Mouse (Mus musculus) neural tube, embryonic 13.5 days (tissue): ENCODE results near the gene 1700012A03Rik. TPM values are rescaled to one million over a fixed set of nuclear protein-coding genes. Genes with fewer than 3 reads are reported as not detected.

Experiments used
- ATAC-seq: fragments of 200-750 bp; cut with Nextera tagmentation; 2 replicates; pipeline ENCODE4 v1.8.0; 2017; ENCODE audit warnings: low read depth, mild to moderate bottlenecking, moderate TSS enrichment, moderate library complexity
- H3K27ac ChIP-seq: fragments of 300-500 bp; sonication (generic); replicated peaks from 2 replicates; pipeline ENCODE4 v1.5.1; 2015; ENCODE audit warnings: moderate library complexity, mild to moderate bottlenecking, inconsistent platforms
- H3K27me3 ChIP-seq: fragments of 300-500 bp; sonication (generic); 2 replicates; pipeline ENCODE4 v1.6.1; 2015; ENCODE audit warnings: mild to moderate bottlenecking, inconsistent platforms
- H3K36me3 ChIP-seq: fragments of 300-500 bp; sonication (generic); 2 replicates; pipeline ENCODE4 v1.6.1; 2015; ENCODE audit warnings: mild to moderate bottlenecking, inconsistent platforms
- H3K4me1 ChIP-seq: fragments of 300-500 bp; sonication (generic); replicated peaks from 2 replicates; pipeline ENCODE4 v1.6.1; 2015; ENCODE audit warnings: inconsistent platforms
- H3K4me2 ChIP-seq: fragments of 300-500 bp; sonication (generic); 2 replicates; pipeline ENCODE4 v1.6.1; 2015; ENCODE audit warnings: inconsistent platforms, mild to moderate bottlenecking, moderate library complexity
- H3K4me3 ChIP-seq: fragments of 300-500 bp; sonication (generic); 2 replicates; pipeline ENCODE4 v1.5.1; 2015; ENCODE audit warnings: mild to moderate bottlenecking, inconsistent platforms
- H3K9ac ChIP-seq: fragments of 300-500 bp; sonication (generic); 2 replicates; pipeline ENCODE4 v1.6.1; 2015; ENCODE audit warnings: moderate library complexity, mild to moderate bottlenecking, inconsistent platforms
- H3K9me3 ChIP-seq: fragments of 300-500 bp; sonication (generic); 2 replicates; pipeline ENCODE4 v1.6.1; 2016; ENCODE audit warnings: inconsistent platforms
- WGBS: fragments of 180-500 bp; shearing (Covaris S2); methylation state at CpG from one replicate; pipeline ENCODE4 v1.1.7; 2015; 5-methylcytosine and 5-hydroxymethylcytosine counted together
- polyA plus RNA-seq: library from polyadenylated mRNA; unstranded; fragments of >200 nt; fragmentation: Nextera tagmentation; extraction: Ambion mirVana; gene quantifications from 2 replicates; pipeline ENCODE4 v1.2.1, GENCODE M21; 2015

1700012A03Rik gene
- polyA plus RNA-seq, 1 experiment from 2014 or later, result not detected

GRCm38 (mm10) chr6:32045344-32045743, 4.7 kb upstream of the 1700012A03Rik start:
- Histone ChIP-seq H3K27ac (no peak overlapping the region), H3K9ac (no peak overlapping the region), H3K4me3 (no peak overlapping the region), H3K9me3 (no peaks in the 10 kb centered on the region), H3K4me2 (no peak overlapping the region), H3K27me3 (no peaks in the 10 kb centered on the region), H3K36me3 (no peaks in the 10 kb centered on the region), H3K4me1 (no peaks in the 10 kb centered on the region)
- no peak for ATAC-seq

GRCm38 (mm10) chr6:32049256-32049950, 643 bp upstream of the 1700012A03Rik start:
- Histone ChIP-seq H3K27ac (no peak overlapping the region), H3K4me2 (no peak overlapping the region), H3K9ac (no peak overlapping the region), H3K27me3 (no peaks in the 10 kb centered on the region), H3K9me3 (no peaks in the 10 kb centered on the region), H3K4me3 (no peak overlapping the region), H3K36me3 (no peaks in the 10 kb centered on the region), H3K4me1 (peaks cover 10% of the 10 kb centered on the region; the same call in 1 of the 2 replicates)
- ATAC-seq, result no peak
- 66% methylated on average over 4 of the region's 4 CpGs for WGBS

- Histone ChIP-seq H3K4me1 (peaks cover 10% of the 10 kb centered on the region; the same call in 1 of the 2 replicates), H3K4me3 (no peak overlapping the region), H3K9me3 (no peaks in the 10 kb centered on the region), H3K9ac (no peak overlapping the region), H3K27ac (no peak overlapping the region), H3K27me3 (no peaks in the 10 kb centered on the region), H3K4me2 (no peak overlapping the region), H3K36me3 (no peaks in the 10 kb centered on the region)
- 67% methylated on average over 6 of the region's 6 CpGs for WGBS
- no peak for ATAC-seq
Measured at GRCm38 (mm10) chr6:32052135-32052915, 2.3 kb downstream of the 1700012A03Rik start.

- ATAC-seq, result no peak
- H3K27ac ChIP-seq, result no peak overlapping the region
- peaks cover 10% of the 10 kb centered on the region; the same call in 1 of the 2 replicates for H3K4me1 ChIP-seq
- no peak overlapping the region for H3K4me3 ChIP-seq
- no peak overlapping the region for H3K9ac ChIP-seq
- WGBS, result 24% methylated on average over 2 of the region's 2 CpGs
- H3K4me2 ChIP-seq, result no peak overlapping the region
- H3K36me3 ChIP-seq, result no peaks in the 10 kb centered on the region
- H3K27me3 ChIP-seq, result no peaks in the 10 kb centered on the region
- H3K9me3 ChIP-seq, result no peaks in the 10 kb centered on the region
Measured at GRCm38 (mm10) chr6:32056525-32056924, 6.5 kb downstream of the 1700012A03Rik start.

- Histone ChIP-seq H3K27me3 (no peaks in the 10 kb centered on the region), H3K9ac (no peak overlapping the region), H3K9me3 (no peaks in the 10 kb centered on the region), H3K36me3 (no peaks in the 10 kb centered on the region), H3K4me1 (no peaks in the 10 kb centered on the region; the same call in 1 of the 2 replicates), H3K4me2 (no peak overlapping the region), H3K4me3 (no peak overlapping the region), H3K27ac (no peak overlapping the region)
- WGBS, result 94% methylated on average over 2 of the region's 2 CpGs
- no peak for ATAC-seq
Measured at GRCm38 (mm10) chr6:32058571-32058970, 8.5 kb downstream of the 1700012A03Rik start.

GRCm38 (mm10) chr6:32060641-32061040, 10.6 kb downstream of the 1700012A03Rik start:
- H3K9ac ChIP-seq, result no peak overlapping the region
- no peaks in the 10 kb centered on the region for H3K27me3 ChIP-seq
- H3K36me3 ChIP-seq, result no peaks in the 10 kb centered on the region
- no peaks in the 10 kb centered on the region for H3K9me3 ChIP-seq
- H3K4me2 ChIP-seq, result no peak overlapping the region
- H3K4me1 ChIP-seq, result no peaks in the 10 kb centered on the region; the same call in 1 of the 2 replicates
- WGBS, result 85% methylated on average over 2 of the region's 2 CpGs
- no peak overlapping the region for H3K4me3 ChIP-seq
- no peak overlapping the region for H3K27ac ChIP-seq
- ATAC-seq, result no peak

- no peaks in the 10 kb centered on the region for H3K9me3 ChIP-seq
- H3K4me3 ChIP-seq, result no peak overlapping the region
- no peaks in the 10 kb centered on the region; the same call in 1 of the 2 replicates for H3K4me1 ChIP-seq
- H3K27ac ChIP-seq, result no peak overlapping the region
- no peak overlapping the region for H3K4me2 ChIP-seq
- H3K9ac ChIP-seq, result no peak overlapping the region
- no peak for ATAC-seq
- no peaks in the 10 kb centered on the region for H3K27me3 ChIP-seq
- no peaks in the 10 kb centered on the region for H3K36me3 ChIP-seq
- WGBS, result 85% methylated on average over 9 of the region's 9 CpGs
Measured at GRCm38 (mm10) chr6:32061266-32061665, 11.2 kb downstream of the 1700012A03Rik start.

- H3K36me3 ChIP-seq, result no peaks in the 10 kb centered on the region
- no peaks in the 10 kb centered on the region; the same call in 1 of the 2 replicates for H3K4me1 ChIP-seq
- H3K9ac ChIP-seq, result no peak overlapping the region
- no peak overlapping the region for H3K4me3 ChIP-seq
- ATAC-seq, result no peak
- WGBS, result 85% methylated on average over 10 of the region's 10 CpGs
- H3K27ac ChIP-seq, result no peak overlapping the region
- H3K4me2 ChIP-seq, result no peak overlapping the region
- H3K27me3 ChIP-seq, result no peaks in the 10 kb centered on the region
- no peaks in the 10 kb centered on the region for H3K9me3 ChIP-seq
Measured at GRCm38 (mm10) chr6:32065789-32066510, 15.9 kb downstream of the 1700012A03Rik start.

- Histone ChIP-seq H3K27me3 (no peaks in the 10 kb centered on the region), H3K27ac (no peak overlapping the region), H3K9ac (no peak overlapping the region), H3K4me1 (no peaks in the 10 kb centered on the region), H3K4me3 (no peak overlapping the region), H3K4me2 (no peak overlapping the region), H3K36me3 (no peaks in the 10 kb centered on the region), H3K9me3 (no peaks in the 10 kb centered on the region)
- ATAC-seq, result no peak
- WGBS, result 93% methylated on average over 1 of the region's 1 CpGs
Measured at GRCm38 (mm10) chr6:32072161-32072560, 22.1 kb downstream of the 1700012A03Rik start.

GRCm38 (mm10) chr6:32093312-32093711, 43.3 kb downstream of the 1700012A03Rik start:
- Histone ChIP-seq H3K9me3 (no peaks in the 10 kb centered on the region), H3K4me1 (no peaks in the 10 kb centered on the region), H3K27me3 (no peaks in the 10 kb centered on the region), H3K36me3 (no peaks in the 10 kb centered on the region), H3K4me2 (no peak overlapping the region), H3K9ac (no peak overlapping the region), H3K27ac (no peak overlapping the region), H3K4me3 (no peak overlapping the region)
- ATAC-seq, result no peak
- WGBS, result 89% methylated on average over 12 of the region's 14 CpGs

- H3K27me3 ChIP-seq, result no peaks in the 10 kb centered on the region
- peaks cover 12% of the 10 kb centered on the region for H3K4me1 ChIP-seq
- H3K9ac ChIP-seq, result no peak overlapping the region
- H3K36me3 ChIP-seq, result no peaks in the 10 kb centered on the region
- no peak overlapping the region for H3K27ac ChIP-seq
- H3K4me3 ChIP-seq, result no peak overlapping the region
- no peak for ATAC-seq
- H3K4me2 ChIP-seq, result no peak overlapping the region
- WGBS, result 51% methylated on average over 9 of the region's 9 CpGs
- H3K9me3 ChIP-seq, result no peaks in the 10 kb centered on the region
Measured at GRCm38 (mm10) chr6:32105547-32106275, 55.7 kb downstream of the 1700012A03Rik start.
